Mouse (Mus musculus) bone marrow, adult 2 months (tissue): Measurements from ENCODE around the gene Cdc7.

Source experiments
- CTCF ChIP-seq: fragments of 200-500 bp; IDR thresholded peaks from 2 replicates; pipeline ENCODE4 v1.5.1; 2011; ENCODE audit warnings: low read length, control low read depth; ENCODE audit not compliant: control insufficient read depth, insufficient read depth
- POLR2A ChIP-seq: fragments of 200-500 bp; IDR thresholded peaks from 2 replicates; pipeline ENCODE4 v1.6.1; 2011; ENCODE audit warnings: low read depth, mild to moderate bottlenecking, control low read depth, low read length, borderline replicate concordance; ENCODE audit not compliant: control insufficient read depth

DNA sequence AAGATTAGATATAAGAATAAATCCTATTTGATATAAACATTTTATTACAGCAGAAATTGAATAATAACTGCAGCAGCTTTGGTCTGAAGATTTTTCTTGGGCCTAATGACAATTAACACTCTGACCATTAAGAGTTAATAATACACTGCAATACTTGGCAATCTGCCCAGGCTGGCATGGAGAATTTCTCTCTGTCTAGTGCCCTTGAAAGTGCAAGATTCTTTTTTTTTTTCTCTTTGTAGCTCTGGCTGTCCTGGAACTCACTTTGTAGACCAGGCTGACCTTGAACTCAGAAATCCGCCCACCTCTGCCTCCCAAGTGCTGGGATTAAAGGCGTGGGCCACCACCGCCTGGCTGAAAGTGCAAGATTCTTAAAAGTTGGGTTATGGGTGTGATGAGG is 5.1 kb upstream of the Cdc7 start:
- no peak for TF ChIP-seq CTCF
- TF ChIP-seq POLR2A, result no peak
